Mouse (Mus musculus) midbrain, postnatal 0 days (tissue): ENCODE data around the gene Tns3. TPM values are rescaled to one million over a fixed set of nuclear protein-coding genes. Genes with fewer than 3 reads are reported as not detected.

Experiments used
- ATAC-seq: fragments of 200-750 bp; cut with Nextera tagmentation; 2 replicates; pipeline ENCODE4 v1.8.0; 2017; ENCODE audit warnings: moderate number of reproducible peaks, mild to moderate bottlenecking, moderate TSS enrichment, moderate library complexity; ENCODE audit not compliant: low FRiP score
- DNase-seq: peaks from one replicate; pipeline ENCODE4 v3.0.0-alpha.2; 2015; ENCODE audit warnings: low spot score
- H3K27ac ChIP-seq: fragments of 300-500 bp; sonication (generic); 2 replicates; pipeline ENCODE4 v1.5.1; 2014; ENCODE audit warnings: low read depth, mild to moderate bottlenecking, low read length, mixed read lengths
- H3K27me3 ChIP-seq: fragments of 300-500 bp; sonication (generic); 2 replicates; pipeline ENCODE4 v1.6.1; 2014; ENCODE audit warnings: low read length, control low read depth, mixed read lengths; ENCODE audit not compliant: insufficient read depth
- H3K36me3 ChIP-seq: fragments of 300-500 bp; sonication (generic); 2 replicates; pipeline ENCODE4 v1.6.1; 2014; ENCODE audit warnings: low read length, control low read depth, mixed read lengths; ENCODE audit not compliant: insufficient read depth
- H3K4me1 ChIP-seq: fragments of 300-500 bp; sonication (generic); 2 replicates; pipeline ENCODE4 v1.6.1; 2014; ENCODE audit warnings: mild to moderate bottlenecking, control low read depth, antibody characterized with exemption, low read length, mixed read lengths; ENCODE audit not compliant: insufficient read depth
- H3K4me2 ChIP-seq: fragments of 300-500 bp; sonication (generic); 2 replicates; pipeline ENCODE4 v1.6.1; 2014; ENCODE audit warnings: low read depth, mild to moderate bottlenecking, low read length, mixed read lengths; ENCODE audit not compliant: poor library complexity, severe bottlenecking
- H3K4me3 ChIP-seq: fragments of 300-500 bp; sonication (generic); 2 replicates; pipeline ENCODE4 v1.5.1; 2014; ENCODE audit warnings: low read depth, mild to moderate bottlenecking, low read length, moderate library complexity
- H3K9ac ChIP-seq: fragments of 300-500 bp; sonication (generic); replicated peaks from 2 replicates; pipeline ENCODE4 v1.6.1; 2014; ENCODE audit warnings: mild to moderate bottlenecking, low read length, moderate library complexity, mixed read lengths; ENCODE audit not compliant: poor library complexity, severe bottlenecking
- H3K9me3 ChIP-seq: fragments of 300-500 bp; sonication (generic); 2 replicates; pipeline ENCODE4 v1.6.1; 2016; ENCODE audit warnings: low read length, control low read depth
- CTCF ChIP-seq: IDR thresholded peaks from 2 replicates; pipeline ENCODE4 v1.5.1; 2016; ENCODE audit warnings: antibody characterized with exemption, mild to moderate bottlenecking
- WGBS: fragments of 180-500 bp; shearing (Covaris S2); extraction: QIAGEN DNeasy Blood & Tissue Kit; methylation state at CpG from one replicate; pipeline ENCODE4 v1.1.7; 2014; 5-methylcytosine and 5-hydroxymethylcytosine counted together
- polyA plus RNA-seq: library from polyadenylated mRNA; unstranded; fragments of >200 nt; fragmentation: Nextera tagmentation; extraction: Ambion mirVana; gene quantifications from 2 replicates; pipeline ENCODE4 v1.2.1, GENCODE M21; 2015
- total RNA-seq: library from RNA; depleted of rRNA; stranded (reverse); fragments of >200 nt; gene quantifications from 2 replicates; pipeline ENCODE4 v1.2.3, GENCODE M21; 2014

Gene Tns3
- total and polyA plus RNA-seq, 2 experiments from 2014 or later = 4.9 to 38.7 TPM

DNA sequence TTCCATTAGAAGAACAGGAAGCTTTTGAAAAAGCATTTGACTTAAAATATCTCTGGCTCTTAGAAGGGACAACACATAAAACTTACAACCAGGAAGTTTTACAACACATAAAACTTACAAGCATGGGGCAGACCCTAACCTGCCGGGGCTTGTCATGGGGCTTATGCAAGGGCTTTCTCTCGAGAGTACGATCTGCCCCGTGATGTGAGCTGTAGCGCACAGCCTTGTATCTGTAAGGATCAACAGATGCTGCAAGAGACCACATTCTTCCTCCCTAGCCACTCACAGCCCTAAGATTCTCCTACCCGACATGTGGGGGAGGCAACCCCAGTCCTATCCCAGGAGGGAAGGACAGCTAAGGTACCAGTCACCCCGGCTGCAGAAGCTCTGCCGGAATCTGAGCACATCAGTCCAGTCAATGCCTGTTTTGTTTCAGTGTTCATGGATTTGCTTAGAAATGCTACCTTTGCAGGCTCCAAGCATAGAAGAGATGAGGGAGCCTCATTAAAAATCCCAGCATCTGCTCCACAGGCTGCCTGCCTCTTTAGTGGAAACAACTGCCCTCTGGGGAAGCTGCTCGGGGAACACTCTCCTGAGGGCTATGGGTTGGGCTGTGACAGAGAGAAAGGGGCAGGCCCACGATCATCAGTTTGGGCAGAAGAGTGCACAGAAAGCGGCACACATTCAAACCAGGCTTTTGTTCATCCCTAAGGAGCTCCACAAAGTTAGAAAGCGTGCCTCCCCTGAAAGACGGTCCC is 196.8 kb downstream of the Tns3 start:
- no peak for DNase-seq
- Histone ChIP-seq H3K9ac (peak overlapping the region; percentile 50), H3K27ac (peak overlapping the region; percentile 51; the same call in 1 of the 2 replicates), H3K9me3 (no peaks in the 10 kb centered on the region), H3K27me3 (no peaks in the 10 kb centered on the region), H3K4me3 (peak overlapping the region; percentile 39), H3K36me3 (no peaks in the 10 kb centered on the region), H3K4me1 (peaks cover 6% of the 10 kb centered on the region; the same call in 1 of the 2 replicates), H3K4me2 (peak overlapping the region; percentile 88)
- no peak for TF ChIP-seq CTCF
- ATAC-seq = no peak; the same call in 1 of the 2 replicates
- 26% methylated on average over 13 of the region's 13 CpGs for WGBS

DNA sequence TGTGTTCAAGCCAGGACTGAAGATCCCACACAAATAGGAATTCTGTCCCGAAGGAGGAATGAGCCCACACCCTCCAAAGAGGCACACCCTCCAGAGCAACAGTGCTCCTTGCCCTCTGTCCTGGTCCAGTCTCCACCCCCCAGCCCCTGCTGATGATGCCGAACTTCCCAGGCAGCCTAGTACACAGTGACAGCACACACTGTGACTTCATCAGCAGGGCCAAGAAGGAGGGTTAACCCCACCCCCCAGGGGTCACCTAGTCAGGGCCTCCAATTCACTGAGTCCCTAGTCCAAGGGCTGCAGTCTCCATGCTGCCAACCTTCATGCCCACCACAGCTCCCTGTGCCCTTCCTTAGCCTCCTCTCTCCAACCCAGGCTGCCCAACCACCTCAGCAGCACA is 200.5 kb downstream of the Tns3 start:
- no peak for TF ChIP-seq CTCF
- WGBS = 100% methylated on average over 2 of the region's 2 CpGs

DNA sequence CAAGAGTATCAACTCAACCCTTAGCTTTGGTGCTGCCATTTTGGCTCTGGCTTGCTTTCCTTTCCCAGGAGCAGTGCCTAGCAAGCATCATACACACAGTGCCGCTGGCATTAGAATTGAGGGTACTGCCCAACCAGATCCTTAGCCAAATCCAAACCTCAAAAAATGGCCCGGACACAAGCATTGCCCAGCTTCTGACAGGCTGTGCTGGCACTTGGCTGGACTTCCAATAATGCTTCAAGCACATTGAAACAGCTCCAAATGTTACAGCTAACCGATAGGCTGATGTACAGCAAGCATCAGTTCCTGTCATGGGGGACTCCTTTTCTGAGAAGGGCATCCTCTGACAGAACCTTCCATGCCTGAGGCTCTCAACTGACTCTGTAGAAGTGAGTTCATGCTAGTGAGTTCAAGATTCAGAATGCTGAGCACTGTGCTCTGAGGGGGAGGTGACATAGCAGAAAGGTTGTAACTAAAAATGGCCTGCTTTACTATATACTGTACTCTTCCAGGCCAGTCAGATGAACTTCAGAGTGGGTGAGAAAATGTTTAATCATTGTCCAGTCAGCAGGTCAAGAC is 201.4 kb downstream of the Tns3 start:
- Histone ChIP-seq H3K4me1 (peaks cover 3% of the 10 kb centered on the region; the same call in 1 of the 2 replicates), H3K4me2 (no peak overlapping the region), H3K4me3 (no peak overlapping the region), H3K27ac (no peak overlapping the region), H3K9ac (no peak overlapping the region), H3K27me3 (no peaks in the 10 kb centered on the region), H3K36me3 (no peaks in the 10 kb centered on the region), H3K9me3 (no peaks in the 10 kb centered on the region)
- no peak for TF ChIP-seq CTCF
- 78% methylated on average over 3 of the region's 3 CpGs for WGBS
- peak; percentile 54 for DNase-seq
- no peak for ATAC-seq

More for the DNA sequence above, 200.5 kb downstream of the Tns3 start:
- Histone ChIP-seq H3K27ac (no peak overlapping the region), H3K9me3 (no peaks in the 10 kb centered on the region), H3K36me3 (no peaks in the 10 kb centered on the region), H3K4me3 (no peak overlapping the region), H3K27me3 (no peaks in the 10 kb centered on the region), H3K4me2 (no peak overlapping the region), H3K4me1 (peaks cover 3% of the 10 kb centered on the region; the same call in 1 of the 2 replicates), H3K9ac (no peak overlapping the region)
- DNase-seq (no peak), ATAC-seq (no peak)

DNA sequence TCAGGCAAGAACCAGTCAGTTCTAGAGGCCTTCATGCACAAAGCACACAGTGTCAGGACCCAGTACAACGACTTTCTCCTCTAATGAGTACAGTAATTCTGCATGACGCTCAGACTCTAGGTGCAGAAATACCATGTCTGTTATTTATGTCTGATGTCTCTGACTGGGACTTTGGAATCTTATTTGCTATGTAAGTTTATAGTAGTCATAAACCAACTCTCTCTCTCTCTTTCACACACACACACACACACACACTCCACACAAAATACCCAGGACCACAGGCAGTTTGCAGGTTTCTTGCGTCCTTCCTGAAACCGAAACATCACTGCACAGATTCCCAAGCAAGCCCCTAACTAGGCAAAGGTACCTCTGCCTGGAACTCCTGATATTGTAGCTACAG is 203.5 kb downstream of the Tns3 start:
- no peak for DNase-seq
- Histone ChIP-seq H3K4me2 (no peak overlapping the region), H3K9ac (no peak overlapping the region), H3K36me3 (no peaks in the 10 kb centered on the region), H3K27me3 (no peaks in the 10 kb centered on the region), H3K4me3 (no peak overlapping the region), H3K4me1 (peaks cover 14% of the 10 kb centered on the region), H3K9me3 (no peaks in the 10 kb centered on the region), H3K27ac (no peak overlapping the region)
- no peak for ATAC-seq
- WGBS = 93% methylated on average over 4 of the region's 4 CpGs
- TF ChIP-seq CTCF = no peak

DNA sequence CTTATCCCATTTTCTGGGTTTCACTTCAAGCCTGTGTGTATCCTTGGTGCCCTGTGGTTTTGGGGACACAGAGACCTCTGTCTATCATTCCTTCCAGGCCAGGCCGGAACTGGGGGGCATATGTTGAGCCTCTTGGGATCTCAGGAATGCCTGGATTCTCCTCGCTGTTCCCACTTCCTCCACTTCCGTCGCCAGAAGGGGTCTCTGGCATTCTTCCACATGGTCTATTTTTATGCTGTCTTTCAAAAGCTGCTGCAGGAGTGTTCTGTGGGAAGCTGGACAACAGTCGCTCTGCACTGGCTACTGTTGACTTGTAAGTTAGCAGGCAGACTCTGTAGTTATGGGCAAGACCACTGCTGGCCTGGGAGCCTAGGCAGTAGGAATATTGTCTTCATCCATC is 206.4 kb downstream of the Tns3 start:
- Histone ChIP-seq H3K9ac (no peak overlapping the region), H3K9me3 (no peaks in the 10 kb centered on the region), H3K4me1 (peaks cover 14% of the 10 kb centered on the region), H3K27ac (peak overlapping the region; percentile 32; the same call in 1 of the 2 replicates), H3K4me2 (no peak overlapping the region), H3K4me3 (no peak overlapping the region), H3K27me3 (no peaks in the 10 kb centered on the region), H3K36me3 (no peaks in the 10 kb centered on the region)
- TF ChIP-seq CTCF = no peak
- ATAC-seq (no peak), DNase-seq (peak; percentile 60)
- WGBS = 52% methylated on average over 5 of the region's 5 CpGs
